Mouse (Mus musculus) urinary bladder, postnatal 4 days (tissue): ENCODE results near the gene Fhl2.

Source experiments
- DNase-seq, 2 experiments: peaks; one replicate each; pipeline ENCODE4 v3.0.0; 2021 to 2022; ENCODE audit warnings: low spot score in 2 of 2

Fhl2 gene

GRCm38 (mm10) chr1:43108729-43109128 lies 88.1 kb downstream of the Fhl2 start:
- no peak for DNase-seq

- peak; percentile 87 to 93 for DNase-seq
Measured at GRCm38 (mm10) chr1:43098031-43098984, 98.5 kb downstream of the Fhl2 start, which contains the start of the genes Tgfbrap1 and AI597479. Gene Tgfbrap1, minus strand, starts transcription at chr1:43098637. Gene AI597479, plus strand, starts transcription at chr1:43098710.

GRCm38 (mm10) chr1:43094206-43094605 lies 102.6 kb downstream of the Fhl2 start:
- DNase-seq: no peak

GRCm38 (mm10) chr1:43092056-43093015 lies 104.4 kb downstream of the Fhl2 start:
- peak; percentile 61 to 66 for DNase-seq

- no peak for DNase-seq
Measured at GRCm38 (mm10) chr1:43091306-43092055, 105.3 kb downstream of the Fhl2 start.

GRCm38 (mm10) chr1:43090418-43090817 lies 106.4 kb downstream of the Fhl2 start:
- no peak for DNase-seq

GRCm38 (mm10) chr1:43082946-43083345 lies 113.8 kb downstream of the Fhl2 start:
- no peak for DNase-seq

GRCm38 (mm10) chr1:43078124-43078523 lies 118.7 kb downstream of the Fhl2 start:
- no peak for DNase-seq

GRCm38 (mm10) chr1:43074791-43075190 lies 122.0 kb downstream of the Fhl2 start:
- no peak for DNase-seq
